Mouse (Mus musculus): ENCODE data around the gene Nkx2-4. TPM values are rescaled to one million over a fixed set of nuclear protein-coding genes. Genes with fewer than 3 reads are reported as not detected.

Gene Nkx2-4
- total RNA-seq (2014; rRNA removed) (1.2 and 1.5 TPM in 2 replicates), polyA plus RNA-seq (2015; fragmentation: Nextera tagmentation; extraction: Ambion mirVana) (3.1 and 5.5 TPM in 2 replicates)

DNA sequence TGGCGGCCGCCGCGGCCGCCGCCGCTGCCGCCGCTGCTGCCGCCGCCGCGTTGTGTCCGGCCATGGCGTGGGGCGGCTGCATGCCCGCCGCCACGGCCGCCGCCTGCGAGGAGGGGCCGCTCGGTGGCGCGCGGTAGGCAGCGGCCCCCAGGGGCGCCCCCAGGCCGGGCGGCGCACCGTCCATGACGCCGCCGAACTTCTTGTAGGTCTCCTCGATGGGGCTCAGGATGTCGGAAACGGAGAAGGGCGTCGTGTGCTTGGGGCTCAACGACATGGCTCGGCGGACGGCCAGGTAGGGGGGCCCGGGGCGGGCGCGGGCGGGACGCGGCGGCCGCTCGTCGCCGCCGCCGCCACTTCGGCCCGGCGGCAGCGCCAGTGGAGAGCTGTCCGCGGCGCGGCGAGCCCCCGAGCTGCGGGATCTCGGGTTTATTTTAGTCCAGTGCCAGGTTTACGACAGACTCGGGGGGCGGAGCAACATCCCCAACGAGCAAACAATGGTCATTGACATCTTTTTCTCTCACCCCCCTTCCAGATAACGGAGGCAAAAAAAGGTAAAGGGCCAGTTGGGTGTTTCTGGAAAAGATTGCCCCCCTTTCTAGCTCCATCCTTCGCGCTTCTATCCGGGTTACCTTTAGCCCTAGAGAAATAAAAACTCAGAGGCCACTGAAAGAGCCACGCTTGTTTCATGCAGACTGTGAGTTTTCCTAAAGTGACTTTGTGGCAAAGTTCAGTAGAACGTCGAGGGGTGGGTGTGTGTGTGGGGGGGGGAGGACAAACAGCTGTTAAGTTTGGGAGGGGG is at the start of gene Nkx2-4:
Nkx2-4 (minus strand) TSS at position 374 of the 799 bp plus-strand sequence.
- peak within 1 kb of the TSS; percentile 25; the same call in 1 of the 2 replicates for H3K4me3 ChIP-seq (ENCODE audit: low read depth, low read length)
- no peak for TF ChIP-seq CTCF (IDR thresholded peaks at IDR 0.05)
- ATAC-seq (ENCODE audit: low FRiP score) (peak; percentile 27; the same call in 1 of the 2 replicates), DNase-seq (ENCODE audit: low spot score) (no peak)
- H3K27me3 ChIP-seq (ENCODE audit: insufficient read depth, low read length) = peaks cover 54% of the 10 kb centered on the region
- peak within 1 kb of the TSS; percentile 34 for H3K4me2 ChIP-seq (ENCODE audit: low read depth, low read length, poor library complexity, severe bottlenecking)
- 2% methylated on average over 61 of the region's 82 CpGs for WGBS
- H3K4me1 ChIP-seq (ENCODE audit: insufficient read depth, low read length) = no peaks in the 10 kb centered on the region
- H3K9me3 ChIP-seq (ENCODE audit: low read length) = no peaks in the 10 kb centered on the region
- no peak within 1 kb of the TSS for H3K27ac ChIP-seq (ENCODE audit: low read depth, low read length)
- no peaks in the 10 kb centered on the region for H3K36me3 ChIP-seq (ENCODE audit: insufficient read depth, low read length)
- H3K9ac ChIP-seq (replicated peaks; ENCODE audit: low read length, poor library complexity, severe bottlenecking) = no peak within 1 kb of the TSS

- Histone ChIP-seq H3K36me3 (ENCODE audit: insufficient read depth, low read length) (no peaks in the 10 kb centered on the region), H3K4me2 (ENCODE audit: low read depth, low read length, poor library complexity, severe bottlenecking) (no peak overlapping the region), H3K27me3 (ENCODE audit: insufficient read depth, low read length) (no peaks in the 10 kb centered on the region), H3K9ac (replicated peaks; ENCODE audit: low read length, poor library complexity, severe bottlenecking) (no peak overlapping the region), H3K27ac (ENCODE audit: low read depth, low read length) (no peak overlapping the region), H3K9me3 (ENCODE audit: low read length) (no peaks in the 10 kb centered on the region), H3K4me3 (ENCODE audit: low read depth, low read length) (no peak overlapping the region), H3K4me1 (ENCODE audit: insufficient read depth, low read length) (no peaks in the 10 kb centered on the region)
- WGBS = 81% methylated on average over 6 of the region's 6 CpGs
- no peak for TF ChIP-seq CTCF (IDR thresholded peaks at IDR 0.05)
- DNase-seq (ENCODE audit: low spot score) = no peak
- ATAC-seq (ENCODE audit: low FRiP score) = no peak
These were observed 42.1 kb upstream of the Nkx2-4 start for GRCm38 (mm10) chr2:147127366-147127765.

DNA sequence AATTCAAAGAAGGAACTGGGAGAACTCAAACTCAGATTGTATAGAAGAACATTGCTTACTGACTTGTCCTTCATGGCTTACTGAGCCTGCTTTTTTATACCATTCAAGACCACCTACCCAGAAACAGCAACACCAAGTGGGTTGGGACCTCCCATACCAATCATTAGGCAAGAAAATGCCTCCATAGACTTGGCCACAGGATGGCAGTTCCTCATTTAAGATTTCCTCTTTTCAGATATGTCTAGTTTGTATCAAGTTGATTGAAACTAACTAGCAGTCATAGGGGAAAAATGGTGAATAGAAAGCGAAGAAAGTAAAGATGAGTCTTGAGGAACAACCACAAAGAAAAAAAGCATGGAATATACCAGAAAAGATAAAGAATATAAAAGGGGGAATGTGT is 34.5 kb upstream of the Nkx2-4 start:
- H3K27ac ChIP-seq (ENCODE audit: low read depth, low read length) = no peak overlapping the region
- no peak for ATAC-seq (ENCODE audit: low FRiP score)
- no peaks in the 10 kb centered on the region for H3K9me3 ChIP-seq (ENCODE audit: low read length)
- DNase-seq (ENCODE audit: low spot score) = no peak
- 84% methylated on average over 1 of the region's 1 CpGs for WGBS
- H3K4me3 ChIP-seq (ENCODE audit: low read depth, low read length) = no peak overlapping the region
- H3K4me2 ChIP-seq (ENCODE audit: low read depth, low read length, poor library complexity, severe bottlenecking) = no peak overlapping the region
- H3K4me1 ChIP-seq (ENCODE audit: insufficient read depth, low read length) = no peaks in the 10 kb centered on the region
- TF ChIP-seq CTCF (IDR thresholded peaks at IDR 0.05) = no peak
- no peak overlapping the region for H3K9ac ChIP-seq (replicated peaks; ENCODE audit: low read length, poor library complexity, severe bottlenecking)
- H3K27me3 ChIP-seq (ENCODE audit: insufficient read depth, low read length) = no peaks in the 10 kb centered on the region
- no peaks in the 10 kb centered on the region for H3K36me3 ChIP-seq (ENCODE audit: insufficient read depth, low read length)

GRCm38 (mm10) chr2:147086441-147086840 is 1.2 kb upstream of the Nkx2-4 start:
- H3K27ac ChIP-seq (ENCODE audit: low read depth, low read length) = no peak overlapping the region
- H3K36me3 ChIP-seq (ENCODE audit: insufficient read depth, low read length) = no peaks in the 10 kb centered on the region
- H3K9ac ChIP-seq (replicated peaks; ENCODE audit: low read length, poor library complexity, severe bottlenecking) = no peak overlapping the region
- DNase-seq (ENCODE audit: low spot score) (no peak), ATAC-seq (ENCODE audit: low FRiP score) (no peak)
- no peaks in the 10 kb centered on the region for H3K9me3 ChIP-seq (ENCODE audit: low read length)
- peaks cover 51% of the 10 kb centered on the region for H3K27me3 ChIP-seq (ENCODE audit: insufficient read depth, low read length)
- H3K4me2 ChIP-seq (ENCODE audit: low read depth, low read length, poor library complexity, severe bottlenecking) = no peak overlapping the region
- H3K4me3 ChIP-seq (ENCODE audit: low read depth, low read length) = no peak overlapping the region
- H3K4me1 ChIP-seq (ENCODE audit: insufficient read depth, low read length) = no peaks in the 10 kb centered on the region
- TF ChIP-seq CTCF (IDR thresholded peaks at IDR 0.05) = no peak
- WGBS = 11% methylated on average over 5 of the region's 5 CpGs

DNA sequence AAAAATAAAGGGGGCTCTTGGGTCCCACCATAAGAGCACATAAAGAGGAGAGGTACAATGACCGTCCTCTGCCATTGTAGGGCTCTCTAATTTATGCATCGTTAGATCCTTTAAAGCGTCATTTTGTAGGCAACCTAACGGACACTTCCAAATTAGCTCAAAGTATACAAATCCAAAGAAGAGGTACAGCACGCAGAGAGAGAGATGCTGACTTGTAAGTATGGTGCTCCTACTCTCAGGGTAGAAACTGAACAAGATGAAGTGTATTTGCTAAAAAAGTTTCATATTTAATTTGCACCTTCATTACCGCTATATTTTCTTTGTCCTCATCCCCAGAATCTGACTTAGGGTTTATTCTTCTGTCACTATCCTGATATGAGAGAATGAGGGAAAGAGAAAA is 692 bp upstream of the Nkx2-4 start:
- Histone ChIP-seq H3K9ac (replicated peaks; ENCODE audit: low read length, poor library complexity, severe bottlenecking) (no peak overlapping the region), H3K27me3 (ENCODE audit: insufficient read depth, low read length) (peaks cover 54% of the 10 kb centered on the region), H3K36me3 (ENCODE audit: insufficient read depth, low read length) (no peaks in the 10 kb centered on the region), H3K9me3 (ENCODE audit: low read length) (no peaks in the 10 kb centered on the region), H3K4me3 (ENCODE audit: low read depth, low read length) (no peak overlapping the region), H3K27ac (ENCODE audit: low read depth, low read length) (no peak overlapping the region), H3K4me1 (ENCODE audit: insufficient read depth, low read length) (no peaks in the 10 kb centered on the region), H3K4me2 (ENCODE audit: low read depth, low read length, poor library complexity, severe bottlenecking) (no peak overlapping the region)
- no peak for TF ChIP-seq CTCF (IDR thresholded peaks at IDR 0.05)
- DNase-seq (ENCODE audit: low spot score) (no peak), ATAC-seq (ENCODE audit: low FRiP score) (no peak)
- 7% methylated on average over 6 of the region's 6 CpGs for WGBS

- TF ChIP-seq CTCF (IDR thresholded peaks at IDR 0.05) = no peak
- Histone ChIP-seq H3K4me1 (ENCODE audit: insufficient read depth, low read length) (no peaks in the 10 kb centered on the region), H3K36me3 (ENCODE audit: insufficient read depth, low read length) (no peaks in the 10 kb centered on the region), H3K9me3 (ENCODE audit: low read length) (no peaks in the 10 kb centered on the region), H3K27me3 (ENCODE audit: insufficient read depth, low read length) (peaks cover 55% of the 10 kb centered on the region), H3K27ac (ENCODE audit: low read depth, low read length) (no peak overlapping the region), H3K4me3 (ENCODE audit: low read depth, low read length) (peak overlapping the region; percentile 25; the same call in 1 of the 2 replicates), H3K9ac (replicated peaks; ENCODE audit: low read length, poor library complexity, severe bottlenecking) (no peak overlapping the region), H3K4me2 (ENCODE audit: low read depth, low read length, poor library complexity, severe bottlenecking) (peak overlapping the region; percentile 34)
- DNase-seq (ENCODE audit: low spot score) = no peak
- ATAC-seq (ENCODE audit: low FRiP score) = peak; percentile 20; the same call in 1 of the 2 replicates
- under 1% methylated on average over 90 of the region's 106 CpGs for WGBS
These were observed 726 bp downstream of the Nkx2-4 start for GRCm38 (mm10) chr2:147084366-147085071.

All from midbrain, postnatal 0 days (tissue).